Mouse (Mus musculus) embryonic facial prominence, embryonic 11.5 days (tissue): ENCODE measurements around the gene Slc38a11. TPM values are rescaled to one million over a fixed set of nuclear protein-coding genes. Genes with fewer than 3 reads are reported as not detected.

Experiments
- ATAC-seq: fragments of 200-750 bp; cut with Nextera tagmentation; replicated peaks from 2 replicates; pipeline ENCODE4 v1.8.0; 2017; ENCODE audit warnings: low read depth; ENCODE audit not compliant: insufficient number of reproducible peaks, low FRiP score, low TSS enrichment
- DNase-seq: peaks from one replicate; pipeline ENCODE4 v3.0.0-alpha.2; 2015; ENCODE audit warnings: low spot score
- H3K27ac ChIP-seq: fragments of 300-500 bp; sonication (generic); replicated peaks from 2 replicates; pipeline ENCODE4 v1.5.1; 2014; ENCODE audit warnings: mild to moderate bottlenecking, low read depth, low read length, control low read depth
- H3K27me3 ChIP-seq: fragments of 300-500 bp; sonication (generic); 2 replicates; pipeline ENCODE4 v1.6.1; 2014; ENCODE audit warnings: mild to moderate bottlenecking, low read length, moderate library complexity, mixed read lengths; ENCODE audit not compliant: control insufficient read depth, insufficient read depth
- H3K36me3 ChIP-seq: fragments of 300-500 bp; sonication (generic); replicated peaks from 2 replicates; pipeline ENCODE4 v1.6.1; 2014; ENCODE audit warnings: low read depth, mild to moderate bottlenecking, low read length, moderate library complexity, mixed read lengths; ENCODE audit not compliant: control insufficient read depth, insufficient read depth
- H3K4me1 ChIP-seq: fragments of 300-500 bp; sonication (generic); 2 replicates; pipeline ENCODE4 v1.6.1; 2014; ENCODE audit warnings: low read length, mixed read lengths; ENCODE audit not compliant: control insufficient read depth, insufficient read depth
- H3K4me2 ChIP-seq: fragments of 300-500 bp; sonication (generic); 2 replicates; pipeline ENCODE4 v1.6.1; 2014; ENCODE audit warnings: low read depth, mild to moderate bottlenecking, control low read depth, low read length, moderate library complexity
- H3K4me3 ChIP-seq: fragments of 300-500 bp; sonication (generic); 2 replicates; pipeline ENCODE4 v1.5.1; 2014; ENCODE audit warnings: low read depth, low read length, control low read depth
- H3K9ac ChIP-seq: fragments of 300-500 bp; sonication (generic); replicated peaks from 2 replicates; pipeline ENCODE4 v1.6.1; 2014; ENCODE audit warnings: mild to moderate bottlenecking, control low read depth, low read length
- H3K9me3 ChIP-seq: fragments of 300-500 bp; sonication (generic); replicated peaks from 2 replicates; pipeline ENCODE4 v1.6.1; 2016; ENCODE audit warnings: mild to moderate bottlenecking, low read length, inconsistent platforms, mixed read lengths; ENCODE audit not compliant: control insufficient read depth
- WGBS: fragments of 180-500 bp; shearing (Covaris S2); extraction: QIAGEN DNeasy Blood & Tissue Kit; methylation state at CpG from one replicate; pipeline ENCODE4 v1.1.7; 2014; 5-methylcytosine and 5-hydroxymethylcytosine counted together
- polyA plus RNA-seq: library from polyadenylated mRNA; unstranded; fragments of >200 nt; fragmentation: Nextera tagmentation; extraction: Ambion mirVana; gene quantifications from 2 replicates; pipeline ENCODE4 v1.2.1, GENCODE M21; 2014

Slc38a11 gene
- 0.67 TPM in 1 of 2 replicates, not detected in the other for polyA plus RNA-seq

DNA sequence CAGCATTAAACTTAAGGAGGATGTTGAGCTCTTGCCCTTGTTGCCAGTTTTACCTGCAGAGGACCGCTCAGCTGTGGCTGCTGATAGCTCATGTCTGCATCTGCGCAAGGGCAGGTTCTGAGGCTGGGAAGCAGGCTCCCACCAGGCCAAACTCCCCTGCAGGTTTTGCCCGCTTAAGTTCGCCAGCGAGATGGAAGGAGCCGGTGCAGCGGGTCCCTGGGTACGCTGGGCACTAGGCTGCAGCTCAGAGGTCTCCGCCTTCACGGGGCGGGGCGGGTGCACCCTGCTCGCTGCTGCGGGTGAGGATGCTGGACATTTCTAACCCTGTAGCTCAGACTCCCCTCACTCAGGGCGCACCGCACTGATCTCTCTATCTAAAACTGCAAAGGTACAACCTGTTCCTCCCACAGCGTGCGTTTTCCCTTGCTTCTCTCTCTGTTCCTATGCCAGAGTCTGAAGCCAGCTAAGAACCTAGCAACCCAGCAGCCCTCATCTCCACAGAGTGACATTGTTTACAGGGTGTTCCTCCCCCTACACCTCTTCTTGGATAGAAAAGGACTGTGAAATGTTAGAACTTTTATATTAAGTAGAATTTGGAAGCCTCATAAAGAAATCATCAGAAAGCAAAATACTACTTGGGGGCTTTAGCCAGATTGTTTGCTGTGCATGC, at the start of gene Slc38a11:
TSS of gene Slc38a11 (minus strand) at position 207 of the 670 bp plus-strand sequence.
- H3K9me3 ChIP-seq = no peaks in the 10 kb centered on the region
- H3K36me3 ChIP-seq = no peaks in the 10 kb centered on the region
- WGBS = 4% methylated on average over 18 of the region's 18 CpGs
- H3K27me3 ChIP-seq = no peaks in the 10 kb centered on the region
- H3K4me2 ChIP-seq = peak within 1 kb of the TSS; percentile 25
- no peaks in the 10 kb centered on the region for H3K4me1 ChIP-seq
- peak within 1 kb of the TSS; percentile 30; the same call in 1 of the 2 replicates for H3K9ac ChIP-seq
- peak; percentile 38 for DNase-seq
- no peak within 1 kb of the TSS for H3K27ac ChIP-seq
- H3K4me3 ChIP-seq = 0 out of 2 replicates have a peak within 1 kb of the TSS, but pooled peaks have one; percentile 1
- no peak for ATAC-seq

DNA sequence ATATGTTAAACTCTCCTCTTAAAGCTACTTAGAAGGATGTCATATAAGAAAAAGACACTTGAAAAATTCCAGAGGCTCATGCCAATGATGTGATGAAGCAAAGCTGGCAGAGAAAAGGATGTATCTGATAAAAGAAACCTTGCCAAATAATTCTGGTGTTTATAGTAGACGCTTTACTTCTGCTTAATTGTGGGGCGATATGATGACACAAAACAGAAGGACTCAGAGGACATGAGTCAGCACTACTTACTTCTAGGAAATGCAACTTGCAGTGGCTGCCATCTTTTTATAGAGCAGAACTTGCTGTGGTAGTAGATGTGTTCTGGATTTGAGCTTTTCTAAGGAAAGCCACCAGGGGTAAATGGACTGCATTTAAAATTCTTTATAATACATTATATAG, 43.3 kb upstream of the Slc38a11 start:
- no peak for DNase-seq
- Histone ChIP-seq H3K36me3 (no peaks in the 10 kb centered on the region), H3K4me1 (no peaks in the 10 kb centered on the region), H3K9ac (no peak overlapping the region), H3K4me2 (no peak overlapping the region), H3K27ac (no peak overlapping the region), H3K27me3 (no peaks in the 10 kb centered on the region), H3K9me3 (no peaks in the 10 kb centered on the region), H3K4me3 (no peak overlapping the region)
- WGBS = 92% methylated on average over 2 of the region's 2 CpGs
- no peak for ATAC-seq

DNA sequence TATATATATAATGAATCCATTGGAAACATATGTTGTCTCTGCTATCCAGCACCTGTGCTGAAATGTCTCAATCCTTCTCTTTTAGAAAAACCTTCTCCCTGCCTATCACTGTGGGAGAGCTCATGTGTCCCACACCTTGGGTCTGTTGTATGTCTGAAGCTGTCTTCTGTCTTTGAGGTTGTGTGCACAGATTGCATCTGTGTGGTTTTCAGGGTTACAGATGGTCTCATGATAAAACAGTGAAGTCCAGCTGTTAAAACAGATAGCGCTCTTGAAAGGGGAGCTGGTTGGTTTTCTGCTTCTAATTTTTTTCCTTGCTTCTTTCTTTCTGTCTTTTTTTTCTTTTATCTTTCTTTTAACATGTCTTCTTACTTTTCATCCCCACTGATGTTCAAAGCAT, 41.6 kb upstream of the Slc38a11 start:
- no peaks in the 10 kb centered on the region for H3K27me3 ChIP-seq
- H3K4me3 ChIP-seq = no peak overlapping the region
- DNase-seq = peak; percentile 10
- no peak overlapping the region for H3K27ac ChIP-seq
- no peaks in the 10 kb centered on the region for H3K36me3 ChIP-seq
- WGBS = 85% methylated on average over 1 of the region's 1 CpGs
- H3K4me2 ChIP-seq = no peak overlapping the region
- no peaks in the 10 kb centered on the region for H3K4me1 ChIP-seq
- H3K9me3 ChIP-seq = no peaks in the 10 kb centered on the region
- ATAC-seq = no peak
- H3K9ac ChIP-seq = no peak overlapping the region

DNA sequence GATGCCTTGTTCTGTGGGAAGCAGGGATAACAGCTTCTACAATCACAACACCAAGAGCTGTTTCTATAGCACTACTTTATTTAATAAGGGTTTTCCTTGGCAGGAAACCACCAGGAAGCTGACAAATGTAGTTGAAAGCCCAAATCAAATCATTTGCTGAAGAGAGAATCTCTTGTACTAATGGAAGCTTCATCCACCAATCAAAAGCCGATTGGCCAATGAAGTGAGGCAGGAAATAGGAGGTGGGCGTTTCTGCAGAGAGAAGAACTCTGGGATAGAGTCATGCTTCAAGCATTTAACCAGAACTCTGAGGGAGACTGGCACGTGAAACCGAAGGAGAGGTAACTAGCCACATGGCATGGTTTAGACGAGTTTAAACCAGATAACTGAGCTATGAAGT, 38.2 kb upstream of the Slc38a11 start:
- no peaks in the 10 kb centered on the region for H3K27me3 ChIP-seq
- no peaks in the 10 kb centered on the region for H3K9me3 ChIP-seq
- no peak for ATAC-seq
- 81% methylated on average over 5 of the region's 5 CpGs for WGBS
- no peak overlapping the region for H3K9ac ChIP-seq
- no peak overlapping the region for H3K27ac ChIP-seq
- H3K4me1 ChIP-seq = no peaks in the 10 kb centered on the region
- no peak overlapping the region for H3K4me2 ChIP-seq
- no peaks in the 10 kb centered on the region for H3K36me3 ChIP-seq
- no peak overlapping the region for H3K4me3 ChIP-seq
- DNase-seq = no peak

DNA sequence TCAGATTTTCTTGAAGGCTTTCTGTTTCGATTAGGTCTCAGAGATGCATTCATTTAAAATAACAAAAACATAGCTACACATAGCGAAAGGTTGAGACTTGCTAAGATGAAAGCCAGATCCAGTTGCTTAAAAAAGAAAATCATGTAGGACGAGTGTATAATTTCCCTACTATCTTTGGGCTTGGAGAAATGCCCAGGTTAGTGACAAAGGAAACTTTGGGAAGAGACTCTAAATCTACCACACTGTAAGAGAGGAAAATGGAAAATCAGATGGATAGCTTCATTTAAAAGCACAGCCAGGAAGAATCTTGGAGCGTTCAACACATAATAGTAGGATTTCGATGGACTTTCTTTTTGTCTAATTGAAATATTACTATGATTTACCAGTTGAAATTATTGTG, 36.1 kb upstream of the Slc38a11 start:
- H3K27me3 ChIP-seq = no peaks in the 10 kb centered on the region; the same call in 1 of the 2 replicates
- H3K4me2 ChIP-seq = no peak overlapping the region
- H3K9ac ChIP-seq = no peak overlapping the region
- no peaks in the 10 kb centered on the region for H3K4me1 ChIP-seq
- H3K4me3 ChIP-seq = no peak overlapping the region
- no peak overlapping the region for H3K27ac ChIP-seq
- H3K9me3 ChIP-seq = no peaks in the 10 kb centered on the region
- no peaks in the 10 kb centered on the region for H3K36me3 ChIP-seq
- ATAC-seq (no peak), DNase-seq (no peak)
- WGBS = 85% methylated on average over 5 of the region's 5 CpGs

DNA sequence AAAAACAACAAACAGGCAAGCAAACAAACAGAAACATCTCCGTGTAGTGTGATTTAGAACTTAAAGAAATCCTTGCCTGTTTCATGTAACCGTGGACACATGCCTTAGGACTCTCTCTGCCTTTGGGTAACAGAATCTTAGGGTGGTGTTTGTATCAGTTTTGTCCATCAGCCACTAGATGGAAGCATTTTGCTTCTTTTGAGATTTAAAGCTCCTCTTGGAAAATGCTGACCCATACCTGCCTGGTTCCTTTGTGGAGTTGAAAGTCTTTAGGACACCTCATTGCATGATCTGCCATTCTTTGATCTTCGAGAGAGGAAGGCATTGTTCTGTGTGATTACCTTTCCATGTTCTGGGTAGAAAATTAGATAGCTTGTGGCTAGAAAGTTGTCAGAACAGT, 32.3 kb upstream of the Slc38a11 start:
- no peaks in the 10 kb centered on the region for H3K9me3 ChIP-seq
- no peak; the same call in 1 of the 2 replicates for ATAC-seq
- no peaks in the 10 kb centered on the region for H3K4me1 ChIP-seq
- no peak overlapping the region for H3K27ac ChIP-seq
- no peaks in the 10 kb centered on the region; the same call in 1 of the 2 replicates for H3K27me3 ChIP-seq
- no peaks in the 10 kb centered on the region for H3K36me3 ChIP-seq
- WGBS = 20% methylated on average over 3 of the region's 3 CpGs
- peak; percentile 62 for DNase-seq
- H3K4me3 ChIP-seq = no peak overlapping the region
- no peak overlapping the region for H3K4me2 ChIP-seq
- no peak overlapping the region for H3K9ac ChIP-seq

DNA sequence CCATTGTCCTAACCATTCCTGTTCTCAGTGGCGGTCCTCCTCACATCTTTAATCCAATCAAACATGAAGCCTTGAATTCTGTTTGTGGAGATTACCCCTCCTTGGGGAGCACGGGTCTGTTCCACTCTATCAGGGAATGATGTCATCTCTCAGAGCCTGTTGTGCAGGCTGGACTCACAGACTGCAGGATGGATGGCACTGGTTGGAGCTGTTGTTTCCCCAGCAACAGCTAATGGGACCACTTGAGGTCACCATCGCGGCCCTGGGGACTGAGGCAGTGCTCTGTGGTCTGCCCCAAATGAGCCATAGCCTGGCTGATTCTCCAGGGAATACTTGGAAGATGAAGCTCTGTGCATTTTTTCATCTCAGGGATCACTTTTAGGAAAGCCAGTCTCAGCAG, 29.2 kb upstream of the Slc38a11 start:
- no peak overlapping the region for H3K4me3 ChIP-seq
- H3K4me2 ChIP-seq = no peak overlapping the region
- no peaks in the 10 kb centered on the region; the same call in 1 of the 2 replicates for H3K27me3 ChIP-seq
- no peaks in the 10 kb centered on the region for H3K4me1 ChIP-seq
- H3K27ac ChIP-seq = no peak overlapping the region
- no peak overlapping the region for H3K9ac ChIP-seq
- peak; percentile 92 for ATAC-seq
- no peaks in the 10 kb centered on the region for H3K36me3 ChIP-seq
- DNase-seq = no peak
- 76% methylated on average over 4 of the region's 4 CpGs for WGBS
- H3K9me3 ChIP-seq = no peaks in the 10 kb centered on the region

DNA sequence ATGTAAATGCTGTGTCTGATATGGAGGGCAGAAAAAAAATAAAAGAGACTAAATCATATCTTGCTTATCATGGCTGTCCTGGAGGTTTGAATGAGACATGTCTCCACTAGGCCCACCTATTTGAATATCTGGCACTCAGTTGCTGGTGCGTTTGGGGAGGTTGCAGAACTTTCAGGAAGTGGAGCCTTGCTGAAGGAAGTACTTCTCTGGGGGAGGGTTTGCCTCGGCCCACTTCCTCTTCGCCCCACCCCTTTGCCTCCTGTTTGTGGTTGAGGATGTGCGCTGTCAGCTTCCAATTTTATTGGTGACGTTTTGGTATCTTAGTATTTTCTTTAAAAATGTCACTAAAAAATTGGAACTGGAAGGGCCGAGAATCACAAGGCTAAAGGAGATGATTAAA, 27.5 kb upstream of the Slc38a11 start:
- no peak overlapping the region for H3K4me2 ChIP-seq
- no peaks in the 10 kb centered on the region; the same call in 1 of the 2 replicates for H3K27me3 ChIP-seq
- H3K4me1 ChIP-seq = no peaks in the 10 kb centered on the region
- no peak overlapping the region for H3K4me3 ChIP-seq
- H3K9me3 ChIP-seq = no peaks in the 10 kb centered on the region
- H3K36me3 ChIP-seq = no peaks in the 10 kb centered on the region
- H3K27ac ChIP-seq = no peak overlapping the region
- H3K9ac ChIP-seq = no peak overlapping the region
- no peak for ATAC-seq
- DNase-seq = no peak
- 86% methylated on average over 6 of the region's 6 CpGs for WGBS
